ENCODE assay signal across 21 mouse cellular contexts in genomic region chr3:96152611-96153010, GRCm38 (mm10). TPM values are rescaled to one million over a fixed set of nuclear protein-coding genes. Genes with fewer than 3 reads are reported as not detected.
"Had no signal": no experiment of that assay in that cellular context is flagged by ENCODE, and none has a peak within 500 bp of the region (broad histone marks: within the 10 kb centered on the region; RNA-seq: fewer than 3 reads in every experiment).

No protein-coding gene starts in this region.

- DNase-seq: kidney, adult 2 months; kidney, postnatal 25 days; layer of hippocampus, adult 9-11 months; left cerebral cortex, postnatal 4 days; liver, postnatal 0 days; lung, embryonic 14.5 days; lung, postnatal 36 days; midbrain, embryonic 14.5 days; right cerebral cortex, postnatal 14 days; spleen, adult 18-20 months; thymus, adult 18-20 months; thymus, postnatal 4 days had no signal

- ATAC-seq: intestine, postnatal 0 days; liver, postnatal 0 days; lung, postnatal 0 days had no signal

- H3K4me1 ChIP-seq: limb, embryonic 12.5 days; limb, embryonic 15.5 days; stomach, embryonic 15.5 days had no signal

- H3K27ac ChIP-seq: kidney, postnatal 0 days; layer of hippocampus, adult 2 months; limb, embryonic 12.5 days; limb, embryonic 15.5 days; liver, embryonic 14.5 days; stomach, embryonic 15.5 days had no signal

- H3K4me3 ChIP-seq: layer of hippocampus, adult 2 months; limb, embryonic 12.5 days; limb, embryonic 15.5 days; stomach, embryonic 15.5 days had no signal

RNA-seq across cellular contexts. Expression of gene Mtmr11, which starts 9.2 kb away (rescaled TPM):
- total RNA-seq: megakaryocyte-erythroid progenitor cell, adult 5-6 weeks had no signal
